In genomic region chr6:91685896-91686295, GRCm38 (mm10) we compare ENCODE assay signal across 8 mouse cellular contexts. TPM values are rescaled to one million over a fixed set of nuclear protein-coding genes. Genes with fewer than 3 reads are reported as not detected.
DNase-seq lines count a peak whose midpoint lies in the region; ATAC-seq lines count a peak whose summit lies in the region.

No protein-coding gene starts in this region.

- H3K4me1 ChIP-seq in brown adipose tissue, adult 24 weeks (ENCODE audit: control insufficient read depth, insufficient read depth, insufficient read length, low read length): peaks cover 17% of the 10 kb centered on the region
- peaks cover 62% of the 10 kb centered on the region for H3K4me1 ChIP-seq in hindbrain, embryonic 13.5 days (replicated peaks)

- peak overlapping the region; percentile 98 for H3K9ac ChIP-seq in hindbrain, embryonic 13.5 days

- no peak for ATAC-seq in hindbrain, embryonic 13.5 days (ENCODE audit: low FRiP score)

- H3K79me2 ChIP-seq in macrophage (ENCODE audit: inconsistent target): peaks cover 68% of the 10 kb centered on the region

- peak; percentile 68 to 87 for DNase-seq in adrenal gland, adult (ENCODE audit: inconsistent age in 2 of 2, low spot score in 1 of 2)
- no peak for DNase-seq in adrenal gland, postnatal 4 days (ENCODE audit: low spot score in 2 of 2)
- DNase-seq in urinary bladder, postnatal 10 days (ENCODE audit: low spot score): no peak
- DNase-seq in layer of hippocampus, postnatal 10 days (ENCODE audit: low spot score in 2 of 2): no peak
- DNase-seq in urinary bladder, postnatal 25 days (ENCODE audit: low spot score): no peak

- H3K27ac ChIP-seq in brown adipose tissue, adult 24 weeks (replicated peaks; ENCODE audit: low read depth, low read length): peak overlapping the region; percentile 89
- peak overlapping the region; percentile 98 for H3K27ac ChIP-seq in hindbrain, embryonic 13.5 days
- peak overlapping the region; percentile 96 for H3K27ac ChIP-seq in macrophage

- no peaks in the 10 kb centered on the region for H3K27me3 ChIP-seq in hindbrain, embryonic 13.5 days

- H3K36me3 ChIP-seq in hindbrain, embryonic 13.5 days: peaks cover 7% of the 10 kb centered on the region
- peaks cover 20% of the 10 kb centered on the region for H3K36me3 ChIP-seq in macrophage (ENCODE audit: inconsistent target)

- H3K4me2 ChIP-seq in hindbrain, embryonic 13.5 days: peak overlapping the region; percentile 90

- no peaks in the 10 kb centered on the region for H3K9me3 ChIP-seq in hindbrain, embryonic 13.5 days

- H3K4me3 ChIP-seq in brown adipose tissue, adult 24 weeks (ENCODE audit: insufficient read depth, low read depth, low read length): peak overlapping the region; percentile 88
- H3K4me3 ChIP-seq in hindbrain, embryonic 13.5 days: peak overlapping the region; percentile 97
- peak overlapping the region; percentile 94 for H3K4me3 ChIP-seq in macrophage (ENCODE audit: inconsistent target)

- 81% methylated on average over 7 of the region's 7 CpGs for whole genome bisulfite sequencing in hindbrain, embryonic 13.5 days
- WGBS in macrophage (ENCODE audit: missing documents): 69% methylated on average over 7 of the region's 7 CpGs

RNA-seq across cellular contexts. Expression of gene Slc6a6, which starts 2.0 kb away (rescaled TPM):
- total RNA-seq in adrenal gland, postnatal 4 days (2021): 100 to 1,000 TPM; 314 to 322 TPM
- 33.0 and 38.9 TPM in 2 replicates for polyA plus RNA-seq in brown adipose tissue, adult 24 weeks (2012; ENCODE audit: insufficient read depth, insufficient read length, missing spikeins)
- 91.0 and 98.3 TPM in 2 replicates for polyA plus RNA-seq in hindbrain, embryonic 13.5 days (2015; fragmentation: Nextera tagmentation; extraction: Ambion mirVana)
- 1,000 to 10,000 TPM in 22 of 26 experiments, 100 to 1,000 TPM in 4; 867 to 1,969 (median 1,342) TPM for total RNA-seq in macrophage (2018; cell fraction: chromatin; rRNA removed)
- total RNA-seq in macrophage (2018; cell fraction: cytosol; rRNA removed): 100 to 1,000 TPM; 407 to 728 (median 545) TPM
- 1,000 to 10,000 TPM in 22 of 26 experiments, 100 to 1,000 TPM in 4; 893 to 1,549 (median 1,266) TPM for total RNA-seq in macrophage (2018; cell fraction: nucleus; rRNA removed)
- polyA plus RNA-seq in macrophage (2018): 290 to 451 TPM (median 423 TPM) in 3 replicates
- 100 to 1,000 TPM; 177 to 193 TPM for total RNA-seq in layer of hippocampus, postnatal 10 days (2021)

Comparison
In these comparisons a context has a peak if more than half of its experiments do, and no peak if none do; other contexts are left out.
1. DNase-seq: peak in adrenal gland, adult (2 of 2); none in adrenal gland, postnatal 4 days (0 of 2), urinary bladder, postnatal 10 days (single experiment), layer of hippocampus, postnatal 10 days (0 of 2) and urinary bladder, postnatal 25 days (single experiment).
2. Peak in every context shown above with its lines, with median percentiles within 50 percentile points of each other: H3K27ac ChIP-seq and H3K4me3 ChIP-seq.